Mouse (Mus musculus): Measurements from ENCODE around the gene Gm10638.

GRCm38 (mm10) chr8:86740899-86741298 is 4.6 kb upstream of the Gm10638 start:
- TF ChIP-seq POLR2A (IDR thresholded peaks at IDR 0.05; ENCODE audit: control insufficient read depth in 1 of 2, insufficient read depth in 1 of 2, low read depth in 1 of 2, low read length in 2 of 2, poor library complexity in 1 of 2) = no peak
- no peak for TF ChIP-seq ZMIZ1 (IDR thresholded peaks at IDR 0.05; ENCODE audit: low read depth, low read length)
- TF ChIP-seq POLR2AphosphoS2 (IDR thresholded peaks at IDR 0.05; ENCODE audit: low read length) = no peak
- no peak for TF ChIP-seq CTCF (IDR thresholded peaks at IDR 0.05 in 2 of 3, conservative IDR thresholded peaks at IDR 0.05 in 1 of 3; ENCODE audit: control insufficient read depth in 1 of 3, insufficient read depth in 1 of 3, low read depth in 2 of 3, low read length in 3 of 3, poor library complexity in 1 of 3, severe bottlenecking in 1 of 3)
- no peak for TF ChIP-seq TAL1 (IDR thresholded peaks at IDR 0.05; ENCODE audit: low read length)
- TF ChIP-seq ZC3H11A (IDR thresholded peaks at IDR 0.05; ENCODE audit: low read depth, low read length) = no peak
- no peak for TF ChIP-seq UBTF (IDR thresholded peaks at IDR 0.05; ENCODE audit: borderline replicate concordance, insufficient read depth, low read depth, low read length)
- no peak for TF ChIP-seq E2F4 (IDR thresholded peaks at IDR 0.05; ENCODE audit: borderline replicate concordance, low read depth, low read length)
- no peak for TF ChIP-seq POLR2AphosphoS5 (IDR thresholded peaks at IDR 0.05; ENCODE audit: borderline replicate concordance, low read depth, low read length)
- TF ChIP-seq NRF1 (IDR thresholded peaks at IDR 0.05; ENCODE audit: insufficient read depth, low read depth, low read length, poor library complexity, severe bottlenecking) = no peak
- no peak for TF ChIP-seq CHD2 (IDR thresholded peaks at IDR 0.05; ENCODE audit: low read length)
- no peak for TF ChIP-seq ETS1 (IDR thresholded peaks at IDR 0.05; ENCODE audit: low read depth, low read length)
- no peak for TF ChIP-seq TCF12 (IDR thresholded peaks at IDR 0.05; ENCODE audit: low read depth, low read length)
